Mouse (Mus musculus): ENCODE data around the gene Baz1b. TPM values are rescaled to one million over a fixed set of nuclear protein-coding genes. Genes with fewer than 3 reads are reported as not detected.

Gene Baz1b
- polyA plus RNA-seq, 1 experiment from 2014 or later: 45.4 TPM

- no peaks in the 10 kb centered on the region for H3K36me3 ChIP-seq (ENCODE audit: control insufficient read depth, insufficient read depth, low read length)
- ATAC-seq (replicated peaks; ENCODE audit: insufficient number of reproducible peaks, low FRiP score, low TSS enrichment): no peak
- H3K27me3 ChIP-seq (ENCODE audit: control insufficient read depth, insufficient read depth, low read length): peaks cover 4% of the 10 kb centered on the region; the same call in 1 of the 2 replicates
- peak overlapping the region; percentile 25 for H3K4me3 ChIP-seq (ENCODE audit: low read depth, low read length)
- peaks cover 10% of the 10 kb centered on the region; the same call in 1 of the 2 replicates for H3K4me1 ChIP-seq (ENCODE audit: control insufficient read depth, insufficient read depth, low read length)
- H3K9ac ChIP-seq (ENCODE audit: low read depth, low read length): peak overlapping the region; percentile 46; the same call in 1 of the 2 replicates
- H3K4me2 ChIP-seq: peak overlapping the region; percentile 59
- H3K27ac ChIP-seq (ENCODE audit: low read depth, low read length): no peak overlapping the region
- H3K9me3 ChIP-seq (replicated peaks; ENCODE audit: control insufficient read depth, low read length): no peaks in the 10 kb centered on the region
- 2% methylated on average over 34 of the region's 36 CpGs for WGBS (ENCODE audit: insufficient replicate concordance)
Observed at GRCm38 (mm10) chr5:135276597-135276996, 89.5 kb downstream of the Baz1b start.

- Histone ChIP-seq H3K27ac (ENCODE audit: low read depth, low read length) (no peak overlapping the region), H3K36me3 (ENCODE audit: control insufficient read depth, insufficient read depth, low read length) (no peaks in the 10 kb centered on the region), H3K27me3 (ENCODE audit: control insufficient read depth, insufficient read depth, low read length) (peaks cover 4% of the 10 kb centered on the region; the same call in 1 of the 2 replicates), H3K4me1 (ENCODE audit: control insufficient read depth, insufficient read depth, low read length) (peaks cover 5% of the 10 kb centered on the region; the same call in 1 of the 2 replicates), H3K9me3 (replicated peaks; ENCODE audit: control insufficient read depth, low read length) (no peaks in the 10 kb centered on the region), H3K4me3 (ENCODE audit: low read depth, low read length) (no peak overlapping the region), H3K9ac (ENCODE audit: low read depth, low read length) (no peak overlapping the region), H3K4me2 (no peak overlapping the region)
- no peak for ATAC-seq (replicated peaks; ENCODE audit: insufficient number of reproducible peaks, low FRiP score, low TSS enrichment)
- 64% methylated on average over 9 of the region's 9 CpGs for WGBS (ENCODE audit: insufficient replicate concordance)
Observed at GRCm38 (mm10) chr5:135280226-135280625, 93.2 kb downstream of the Baz1b start.

GRCm38 (mm10) chr5:135285211-135285610 lies 98.1 kb downstream of the Baz1b start:
- Histone ChIP-seq H3K9ac (ENCODE audit: low read depth, low read length) (no peak overlapping the region), H3K9me3 (replicated peaks; ENCODE audit: control insufficient read depth, low read length) (no peaks in the 10 kb centered on the region), H3K27ac (ENCODE audit: low read depth, low read length) (no peak overlapping the region), H3K4me1 (ENCODE audit: control insufficient read depth, insufficient read depth, low read length) (no peaks in the 10 kb centered on the region), H3K27me3 (ENCODE audit: control insufficient read depth, insufficient read depth, low read length) (0 out of 2 replicates have a peak, but pooled peaks cover 4% of the 10 kb centered on the region), H3K4me2 (no peak overlapping the region), H3K4me3 (ENCODE audit: low read depth, low read length) (no peak overlapping the region), H3K36me3 (ENCODE audit: control insufficient read depth, insufficient read depth, low read length) (no peaks in the 10 kb centered on the region)
- ATAC-seq (replicated peaks; ENCODE audit: insufficient number of reproducible peaks, low FRiP score, low TSS enrichment): no peak
- WGBS (ENCODE audit: insufficient replicate concordance): 64% methylated on average over 3 of the region's 3 CpGs

DNA sequence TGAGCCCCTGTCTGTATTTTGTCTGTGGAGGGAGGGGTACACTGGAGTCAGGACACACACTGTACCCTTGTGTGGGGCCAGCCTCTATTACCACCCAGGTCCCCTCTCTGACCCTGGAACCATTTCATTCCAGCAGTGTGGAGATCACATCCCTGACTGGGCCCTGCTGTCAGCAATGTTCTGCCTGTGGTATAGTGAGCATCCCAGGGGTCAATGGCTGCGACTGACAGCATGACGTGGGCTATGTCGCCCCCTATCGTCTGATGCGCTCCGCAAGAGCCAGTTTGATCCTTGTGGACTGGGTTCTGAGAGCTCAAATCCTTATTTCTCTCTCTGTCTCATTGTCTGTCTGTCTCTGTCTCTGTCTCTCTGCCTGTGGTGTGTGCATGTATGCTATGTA lies 99.1 kb downstream of the Baz1b start:
- H3K4me3 ChIP-seq (ENCODE audit: low read depth, low read length): no peak overlapping the region
- 0 out of 2 replicates have a peak, but pooled peaks cover 4% of the 10 kb centered on the region for H3K27me3 ChIP-seq (ENCODE audit: control insufficient read depth, insufficient read depth, low read length)
- ATAC-seq (replicated peaks; ENCODE audit: insufficient number of reproducible peaks, low FRiP score, low TSS enrichment): no peak
- H3K4me2 ChIP-seq: no peak overlapping the region
- H3K36me3 ChIP-seq (ENCODE audit: control insufficient read depth, insufficient read depth, low read length): no peaks in the 10 kb centered on the region
- no peaks in the 10 kb centered on the region for H3K9me3 ChIP-seq (replicated peaks; ENCODE audit: control insufficient read depth, low read length)
- H3K4me1 ChIP-seq (ENCODE audit: control insufficient read depth, insufficient read depth, low read length): no peaks in the 10 kb centered on the region
- no peak overlapping the region for H3K27ac ChIP-seq (ENCODE audit: low read depth, low read length)
- no peak overlapping the region for H3K9ac ChIP-seq (ENCODE audit: low read depth, low read length)
- 0% methylated on average over 6 of the region's 6 CpGs for WGBS (ENCODE audit: insufficient replicate concordance)

GRCm38 (mm10) chr5:135286926-135287325 lies 99.9 kb downstream of the Baz1b start:
- no peaks in the 10 kb centered on the region for H3K36me3 ChIP-seq (ENCODE audit: control insufficient read depth, insufficient read depth, low read length)
- no peak overlapping the region for H3K9ac ChIP-seq (ENCODE audit: low read depth, low read length)
- H3K4me3 ChIP-seq (ENCODE audit: low read depth, low read length): no peak overlapping the region
- H3K4me1 ChIP-seq (ENCODE audit: control insufficient read depth, insufficient read depth, low read length): no peaks in the 10 kb centered on the region
- WGBS (ENCODE audit: insufficient replicate concordance): 76% methylated on average over 5 of the region's 5 CpGs
- no peaks in the 10 kb centered on the region for H3K9me3 ChIP-seq (replicated peaks; ENCODE audit: control insufficient read depth, low read length)
- H3K27me3 ChIP-seq (ENCODE audit: control insufficient read depth, insufficient read depth, low read length): 0 out of 2 replicates have a peak, but pooled peaks cover 4% of the 10 kb centered on the region
- no peak overlapping the region for H3K4me2 ChIP-seq
- H3K27ac ChIP-seq (ENCODE audit: low read depth, low read length): no peak overlapping the region
- ATAC-seq (replicated peaks; ENCODE audit: insufficient number of reproducible peaks, low FRiP score, low TSS enrichment): no peak

GRCm38 (mm10) chr5:135290703-135291102 lies 103.6 kb downstream of the Baz1b start:
- no peak overlapping the region for H3K4me2 ChIP-seq
- 0 out of 2 replicates have a peak, but pooled peaks cover 4% of the 10 kb centered on the region for H3K27me3 ChIP-seq (ENCODE audit: control insufficient read depth, insufficient read depth, low read length)
- no peak for ATAC-seq (replicated peaks; ENCODE audit: insufficient number of reproducible peaks, low FRiP score, low TSS enrichment)
- H3K9ac ChIP-seq (ENCODE audit: low read depth, low read length): no peak overlapping the region
- H3K27ac ChIP-seq (ENCODE audit: low read depth, low read length): no peak overlapping the region
- H3K4me3 ChIP-seq (ENCODE audit: low read depth, low read length): no peak overlapping the region
- H3K9me3 ChIP-seq (replicated peaks; ENCODE audit: control insufficient read depth, low read length): no peaks in the 10 kb centered on the region
- no peaks in the 10 kb centered on the region for H3K36me3 ChIP-seq (ENCODE audit: control insufficient read depth, insufficient read depth, low read length)
- WGBS (ENCODE audit: insufficient replicate concordance): 69% methylated on average over 6 of the region's 6 CpGs
- no peaks in the 10 kb centered on the region for H3K4me1 ChIP-seq (ENCODE audit: control insufficient read depth, insufficient read depth, low read length)

DNA sequence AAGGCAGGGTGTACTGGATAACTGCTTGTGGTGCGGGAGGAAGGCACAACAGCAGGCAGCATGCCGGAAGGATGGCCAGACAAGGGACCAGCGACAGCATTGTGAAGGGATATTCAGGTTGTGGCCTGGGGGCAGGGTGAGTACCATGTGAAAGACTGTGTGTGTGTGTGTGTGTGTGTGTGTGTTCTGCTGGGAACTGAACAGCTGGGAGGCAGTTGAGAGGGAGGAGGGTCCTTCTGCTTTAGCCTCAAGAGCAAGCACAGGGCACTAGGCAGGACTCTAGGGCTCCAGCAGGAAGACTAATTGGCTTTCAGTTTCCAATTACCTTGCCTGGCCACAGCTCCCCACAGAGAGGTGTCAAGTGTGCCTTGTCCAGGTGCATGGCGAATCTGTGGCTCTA lies 104.1 kb downstream of the Baz1b start:
- Histone ChIP-seq H3K9ac (ENCODE audit: low read depth, low read length) (no peak overlapping the region), H3K4me3 (ENCODE audit: low read depth, low read length) (no peak overlapping the region), H3K36me3 (ENCODE audit: control insufficient read depth, insufficient read depth, low read length) (no peaks in the 10 kb centered on the region), H3K27ac (ENCODE audit: low read depth, low read length) (no peak overlapping the region), H3K4me1 (ENCODE audit: control insufficient read depth, insufficient read depth, low read length) (no peaks in the 10 kb centered on the region), H3K9me3 (replicated peaks; ENCODE audit: control insufficient read depth, low read length) (no peaks in the 10 kb centered on the region), H3K27me3 (ENCODE audit: control insufficient read depth, insufficient read depth, low read length) (0 out of 2 replicates have a peak, but pooled peaks cover 4% of the 10 kb centered on the region), H3K4me2 (no peak overlapping the region)
- ATAC-seq (replicated peaks; ENCODE audit: insufficient number of reproducible peaks, low FRiP score, low TSS enrichment): no peak
- 56% methylated on average over 4 of the region's 4 CpGs for WGBS (ENCODE audit: insufficient replicate concordance)

GRCm38 (mm10) chr5:135292001-135292400 lies 104.9 kb downstream of the Baz1b start:
- Histone ChIP-seq H3K27ac (ENCODE audit: low read depth, low read length) (no peak overlapping the region), H3K36me3 (ENCODE audit: control insufficient read depth, insufficient read depth, low read length) (no peaks in the 10 kb centered on the region), H3K4me3 (ENCODE audit: low read depth, low read length) (no peak overlapping the region), H3K9me3 (replicated peaks; ENCODE audit: control insufficient read depth, low read length) (no peaks in the 10 kb centered on the region), H3K4me1 (ENCODE audit: control insufficient read depth, insufficient read depth, low read length) (no peaks in the 10 kb centered on the region), H3K4me2 (no peak overlapping the region), H3K27me3 (ENCODE audit: control insufficient read depth, insufficient read depth, low read length) (0 out of 2 replicates have a peak, but pooled peaks cover 3% of the 10 kb centered on the region), H3K9ac (ENCODE audit: low read depth, low read length) (no peak overlapping the region)
- no peak for ATAC-seq (replicated peaks; ENCODE audit: insufficient number of reproducible peaks, low FRiP score, low TSS enrichment)
- 79% methylated on average over 2 of the region's 2 CpGs for WGBS (ENCODE audit: insufficient replicate concordance)

All from heart, embryonic 11.5 days (tissue).